Mouse (Mus musculus) ES-Bruce4 (cell line): ENCODE data around the gene Rpl31.

Experiments used
- CTCF ChIP-seq: IDR thresholded peaks from one replicate; pipeline ENCODE4 v1.8.1; 2011; ENCODE audit warnings: low read depth, low read length
- POLR2A ChIP-seq: IDR thresholded peaks from one replicate; pipeline ENCODE4 v1.8.1; 2011; ENCODE audit warnings: low read length; ENCODE audit not compliant: insufficient read depth

DNA sequence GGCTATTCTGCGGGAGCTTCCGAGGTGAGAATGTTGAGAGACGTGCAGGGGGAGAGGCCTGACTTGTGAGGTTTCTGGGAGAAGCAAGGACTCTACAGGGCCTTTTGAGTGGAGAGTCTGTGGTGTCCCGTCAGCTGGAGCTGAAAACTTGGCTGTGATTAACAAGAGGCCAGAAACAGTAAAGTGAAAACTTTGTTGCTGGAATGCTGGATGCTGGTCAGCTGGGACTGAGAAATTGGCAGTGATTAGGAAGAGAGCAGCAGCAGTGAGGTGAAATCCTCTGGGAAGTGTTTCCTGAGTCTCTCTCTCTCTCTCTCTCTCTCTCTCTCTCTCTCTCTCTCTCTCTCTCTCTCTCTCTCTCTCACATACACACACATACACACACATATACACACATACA, 25.8 kb upstream of the Rpl31 start:
- TF ChIP-seq CTCF (no peak), POLR2A (no peak)
